Mouse (Mus musculus) midbrain, embryonic 13.5 days (tissue): ENCODE measurements around the gene Rora. TPM values are rescaled to one million over a fixed set of nuclear protein-coding genes. Genes with fewer than 3 reads are reported as not detected.

ENCODE experiments used
- ATAC-seq: fragments of 200-750 bp; cut with Nextera tagmentation; 2 replicates; pipeline ENCODE4 v1.8.0; 2017; ENCODE audit warnings: mild to moderate bottlenecking, moderate TSS enrichment, moderate library complexity
- H3K27ac ChIP-seq: fragments of 300-500 bp; sonication (generic); 2 replicates; pipeline ENCODE4 v1.5.1; 2015; ENCODE audit warnings: inconsistent platforms, mild to moderate bottlenecking, moderate library complexity
- H3K27me3 ChIP-seq: fragments of 300-500 bp; sonication (generic); 2 replicates; pipeline ENCODE4 v1.6.1; 2015; ENCODE audit warnings: mild to moderate bottlenecking, inconsistent platforms
- H3K36me3 ChIP-seq: fragments of 300-500 bp; sonication (generic); 2 replicates; pipeline ENCODE4 v1.6.1; 2015; ENCODE audit warnings: mild to moderate bottlenecking, inconsistent platforms
- H3K4me1 ChIP-seq: fragments of 300-500 bp; sonication (generic); replicated peaks from 2 replicates; pipeline ENCODE4 v1.6.1; 2015; ENCODE audit warnings: inconsistent platforms
- H3K4me2 ChIP-seq: fragments of 300-500 bp; sonication (generic); replicated peaks from 2 replicates; pipeline ENCODE4 v1.6.1; 2015; ENCODE audit warnings: moderate library complexity, mild to moderate bottlenecking, inconsistent platforms
- H3K4me3 ChIP-seq: fragments of 300-500 bp; sonication (generic); replicated peaks from 2 replicates; pipeline ENCODE4 v1.5.1; 2015; ENCODE audit warnings: mild to moderate bottlenecking, inconsistent platforms
- H3K9ac ChIP-seq: fragments of 300-500 bp; sonication (generic); replicated peaks from 2 replicates; pipeline ENCODE4 v1.6.1; 2015; ENCODE audit warnings: mild to moderate bottlenecking, inconsistent platforms
- H3K9me3 ChIP-seq: fragments of 300-500 bp; sonication (generic); 2 replicates; pipeline ENCODE4 v1.6.1; 2016; ENCODE audit warnings: mild to moderate bottlenecking, inconsistent platforms
- WGBS: fragments of 180-500 bp; shearing (Covaris S2); methylation state at CpG from one replicate; pipeline ENCODE4 v1.1.7; 2015; 5-methylcytosine and 5-hydroxymethylcytosine counted together
- polyA plus RNA-seq: library from polyadenylated mRNA; unstranded; fragments of >200 nt; fragmentation: Nextera tagmentation; extraction: Ambion mirVana; gene quantifications from 2 replicates; pipeline ENCODE4 v1.2.1, GENCODE M21; 2015

Gene Rora
- polyA plus RNA-seq, 1 experiment from 2014 or later = 21.0 TPM

GRCm38 (mm10) chr9:69035456-69035855 is 381.9 kb downstream of the Rora start:
- no peak for ATAC-seq
- no peak overlapping the region for H3K27ac ChIP-seq
- no peaks in the 10 kb centered on the region for H3K36me3 ChIP-seq
- H3K27me3 ChIP-seq = no peaks in the 10 kb centered on the region
- WGBS = 86% methylated on average over 7 of the region's 7 CpGs
- H3K9ac ChIP-seq = no peak overlapping the region
- H3K9me3 ChIP-seq = no peaks in the 10 kb centered on the region
- H3K4me1 ChIP-seq = 0 out of 2 replicates have a peak, but pooled peaks cover 3% of the 10 kb centered on the region
- H3K4me3 ChIP-seq = no peak overlapping the region
- no peak overlapping the region for H3K4me2 ChIP-seq

GRCm38 (mm10) chr9:69036296-69036695 is 382.7 kb downstream of the Rora start:
- ATAC-seq = no peak
- 40% methylated on average over 3 of the region's 3 CpGs for WGBS

GRCm38 (mm10) chr9:69043920-69044613 is 390.5 kb downstream of the Rora start:
- Histone ChIP-seq H3K4me2 (no peak overlapping the region), H3K27ac (no peak overlapping the region), H3K9me3 (no peaks in the 10 kb centered on the region), H3K4me3 (no peak overlapping the region), H3K9ac (no peak overlapping the region), H3K4me1 (no peaks in the 10 kb centered on the region), H3K36me3 (no peaks in the 10 kb centered on the region), H3K27me3 (no peaks in the 10 kb centered on the region)
- no peak for ATAC-seq
- WGBS = 92% methylated on average over 8 of the region's 8 CpGs

More at GRCm38 (mm10) chr9:69036296-69036695, 382.7 kb downstream of the Rora start:
- Histone ChIP-seq H3K27me3 (no peaks in the 10 kb centered on the region), H3K9ac (no peak overlapping the region), H3K4me3 (no peak overlapping the region), H3K27ac (no peak overlapping the region), H3K36me3 (no peaks in the 10 kb centered on the region), H3K4me1 (0 out of 2 replicates have a peak, but pooled peaks cover 3% of the 10 kb centered on the region), H3K9me3 (no peaks in the 10 kb centered on the region), H3K4me2 (no peak overlapping the region)

- H3K27ac ChIP-seq = no peak overlapping the region
- WGBS = 93% methylated on average over 7 of the region's 7 CpGs
- no peaks in the 10 kb centered on the region for H3K9me3 ChIP-seq
- no peaks in the 10 kb centered on the region for H3K27me3 ChIP-seq
- no peaks in the 10 kb centered on the region for H3K4me1 ChIP-seq
- no peak overlapping the region for H3K4me2 ChIP-seq
- no peaks in the 10 kb centered on the region for H3K36me3 ChIP-seq
- no peak overlapping the region for H3K4me3 ChIP-seq
- ATAC-seq = no peak
- no peak overlapping the region for H3K9ac ChIP-seq
Measured at GRCm38 (mm10) chr9:69044614-69045133, 391.1 kb downstream of the Rora start.

- no peaks in the 10 kb centered on the region for H3K27me3 ChIP-seq
- no peak for ATAC-seq
- H3K4me3 ChIP-seq = no peak overlapping the region
- no peaks in the 10 kb centered on the region for H3K9me3 ChIP-seq
- H3K9ac ChIP-seq = no peak overlapping the region
- H3K36me3 ChIP-seq = no peaks in the 10 kb centered on the region
- H3K4me1 ChIP-seq = no peaks in the 10 kb centered on the region
- 93% methylated on average over 8 of the region's 8 CpGs for WGBS
- H3K4me2 ChIP-seq = no peak overlapping the region
- no peak overlapping the region for H3K27ac ChIP-seq
Measured at GRCm38 (mm10) chr9:69045908-69046307, 392.3 kb downstream of the Rora start.

- no peaks in the 10 kb centered on the region for H3K9me3 ChIP-seq
- H3K4me3 ChIP-seq = no peak overlapping the region
- WGBS = 82% methylated on average over 8 of the region's 8 CpGs
- H3K27me3 ChIP-seq = no peaks in the 10 kb centered on the region
- no peak overlapping the region for H3K27ac ChIP-seq
- no peak overlapping the region for H3K4me2 ChIP-seq
- H3K4me1 ChIP-seq = no peaks in the 10 kb centered on the region
- no peak for ATAC-seq
- no peak overlapping the region for H3K9ac ChIP-seq
- no peaks in the 10 kb centered on the region for H3K36me3 ChIP-seq
Measured at GRCm38 (mm10) chr9:69050856-69051255, 397.3 kb downstream of the Rora start.

- H3K4me2 ChIP-seq = no peak overlapping the region
- H3K27me3 ChIP-seq = no peaks in the 10 kb centered on the region
- no peak overlapping the region for H3K27ac ChIP-seq
- 87% methylated on average over 5 of the region's 5 CpGs for WGBS
- no peak overlapping the region for H3K9ac ChIP-seq
- H3K4me1 ChIP-seq = 0 out of 2 replicates have a peak, but pooled peaks cover under 1% of the 10 kb centered on the region
- no peak overlapping the region for H3K4me3 ChIP-seq
- no peaks in the 10 kb centered on the region for H3K9me3 ChIP-seq
- H3K36me3 ChIP-seq = no peaks in the 10 kb centered on the region
- no peak for ATAC-seq
Measured at GRCm38 (mm10) chr9:69051890-69052289, 398.3 kb downstream of the Rora start.

- Histone ChIP-seq H3K9ac (no peak overlapping the region), H3K4me3 (no peak overlapping the region), H3K36me3 (no peaks in the 10 kb centered on the region), H3K27ac (no peak overlapping the region), H3K27me3 (no peaks in the 10 kb centered on the region), H3K4me2 (no peak overlapping the region), H3K9me3 (no peaks in the 10 kb centered on the region), H3K4me1 (0 out of 2 replicates have a peak, but pooled peaks cover 5% of the 10 kb centered on the region)
- WGBS = 99% methylated on average over 5 of the region's 5 CpGs
- ATAC-seq = no peak
Measured at GRCm38 (mm10) chr9:69055302-69055701, 401.7 kb downstream of the Rora start.

GRCm38 (mm10) chr9:69071203-69071867 is 417.7 kb downstream of the Rora start:
- ATAC-seq = no peak
- H3K9ac ChIP-seq = no peak overlapping the region

GRCm38 (mm10) chr9:69073271-69073670 is 419.7 kb downstream of the Rora start:
- H3K9me3 ChIP-seq = no peaks in the 10 kb centered on the region
- no peak overlapping the region for H3K4me2 ChIP-seq
- no peaks in the 10 kb centered on the region for H3K27me3 ChIP-seq
- whole genome bisulfite sequencing = 82% methylated on average over 7 of the region's 7 CpGs
- no peak overlapping the region for H3K4me3 ChIP-seq
- no peak overlapping the region for H3K27ac ChIP-seq
- H3K36me3 ChIP-seq = no peaks in the 10 kb centered on the region
- H3K4me1 ChIP-seq = peaks cover 3% of the 10 kb centered on the region; the same call in 1 of the 2 replicates
- H3K9ac ChIP-seq = no peak overlapping the region
- ATAC-seq = no peak

More at GRCm38 (mm10) chr9:69071203-69071867, 417.7 kb downstream of the Rora start:
- Histone ChIP-seq H3K36me3 (no peaks in the 10 kb centered on the region), H3K27ac (no peak overlapping the region), H3K4me2 (no peak overlapping the region), H3K4me1 (peaks cover 3% of the 10 kb centered on the region; the same call in 1 of the 2 replicates), H3K9me3 (no peaks in the 10 kb centered on the region), H3K4me3 (no peak overlapping the region), H3K27me3 (no peaks in the 10 kb centered on the region)
- 66% methylated on average over 15 of the region's 15 CpGs for WGBS

- peak; percentile 78 for ATAC-seq
- H3K36me3 ChIP-seq = no peaks in the 10 kb centered on the region
- WGBS = 21% methylated on average over 3 of the region's 3 CpGs
- H3K4me2 ChIP-seq = 0 out of 2 replicates have a peak overlapping the region, but pooled peaks have one; percentile 6
- no peak overlapping the region for H3K4me3 ChIP-seq
- peak overlapping the region; percentile 71 for H3K27ac ChIP-seq
- H3K4me1 ChIP-seq = peaks cover 18% of the 10 kb centered on the region
- no peak overlapping the region for H3K9ac ChIP-seq
- H3K9me3 ChIP-seq = no peaks in the 10 kb centered on the region
- no peaks in the 10 kb centered on the region for H3K27me3 ChIP-seq
Measured at GRCm38 (mm10) chr9:69084086-69084719, 430.6 kb downstream of the Rora start.
